In genomic region chr1:130515316-130515715, GRCm38 (mm10) we compare ENCODE assay signal across 17 mouse cellular contexts. TPM values are rescaled to one million over a fixed set of nuclear protein-coding genes. Genes with fewer than 3 reads are reported as not detected.
A peak's percentile ranks its signal among the peaks of the same experiment; 100 is the strongest.
DNase-seq lines count a peak whose midpoint lies in the region; ATAC-seq lines count a peak whose summit lies in the region.
"Had no signal": no experiment of that assay in that cellular context is flagged by ENCODE, and none has a peak within 500 bp of the region (broad histone marks: within the 10 kb centered on the region; RNA-seq: fewer than 3 reads in every experiment).

No protein-coding gene starts in this region.

- H3K4me2 ChIP-seq in lung, embryonic 16.5 days (ENCODE audit: low read depth, low read length), result no peak overlapping the region
- no peak overlapping the region for H3K4me2 ChIP-seq in midbrain, embryonic 15.5 days
- H3K4me2 ChIP-seq: hindbrain, embryonic 13.5 days had no signal

- H3K36me3 ChIP-seq in lung, embryonic 16.5 days (ENCODE audit: control insufficient read depth, insufficient read depth, low read length), result no peaks in the 10 kb centered on the region
- no peaks in the 10 kb centered on the region for H3K36me3 ChIP-seq in midbrain, embryonic 15.5 days (replicated peaks)
- H3K36me3 ChIP-seq: heart, embryonic 10.5 days; hindbrain, embryonic 13.5 days had no signal

- no peaks in the 10 kb centered on the region for H3K9me3 ChIP-seq in lung, embryonic 16.5 days (ENCODE audit: control insufficient read depth, low read length)
- no peaks in the 10 kb centered on the region for H3K9me3 ChIP-seq in midbrain, embryonic 15.5 days
- H3K9me3 ChIP-seq: heart, embryonic 10.5 days; hindbrain, embryonic 13.5 days had no signal

- no peak overlapping the region for H3K9ac ChIP-seq in lung, embryonic 16.5 days (ENCODE audit: low read length)
- H3K9ac ChIP-seq in midbrain, embryonic 15.5 days, result no peak overlapping the region
- H3K9ac ChIP-seq: hindbrain, embryonic 13.5 days had no signal

- no peak overlapping the region for H3K4me3 ChIP-seq in lung, embryonic 16.5 days (ENCODE audit: low read length)
- no peak overlapping the region for H3K4me3 ChIP-seq in midbrain, embryonic 15.5 days
- H3K4me3 ChIP-seq: heart, embryonic 10.5 days; hindbrain, embryonic 13.5 days had no signal

- peak; percentile 92 for DNase-seq in heart, adult 11 months
- no peak for DNase-seq in heart, postnatal 25 days (ENCODE audit: low spot score)
- no peak for DNase-seq in lung, postnatal 36 days
- DNase-seq in retina, postnatal 1 day, result peak; percentile 20
- no peak for DNase-seq in frontal cortex, postnatal 14 days (ENCODE audit: low spot score in 2 of 2)
- DNase-seq: adrenal gland, postnatal 14 days; cerebellum, adult 11-12 months; cerebellum, adult 9-10 months; cerebellum, postnatal 25 days; gastrocnemius, postnatal 10 days had no signal

- no peak overlapping the region for H3K27ac ChIP-seq in lung, embryonic 16.5 days (ENCODE audit: low read length)
- H3K27ac ChIP-seq in midbrain, embryonic 15.5 days, result no peak overlapping the region
- H3K27ac ChIP-seq: heart, embryonic 10.5 days; hindbrain, embryonic 13.5 days had no signal

- ATAC-seq in lung, embryonic 16.5 days (ENCODE audit: low read depth), result peak; percentile 29; the same call in 1 of the 2 replicates
- no peak for ATAC-seq in midbrain, embryonic 15.5 days (replicated peaks)
- ATAC-seq: activated CD4-positive, CD25-positive, alpha-beta regulatory T cell, adult 4 months; forebrain, embryonic 14.5 days; Patski had no signal

- intact Hi-C loops in heart, postnatal 25 days (cut with DNase I), result no loop called here

- peaks cover 18% of the 10 kb centered on the region for H3K4me1 ChIP-seq in lung, embryonic 16.5 days (replicated peaks; ENCODE audit: control insufficient read depth, insufficient read depth, low read length)
- no peaks in the 10 kb centered on the region for H3K4me1 ChIP-seq in midbrain, embryonic 15.5 days
- H3K4me1 ChIP-seq: hindbrain, embryonic 13.5 days had no signal

- no peaks in the 10 kb centered on the region for H3K27me3 ChIP-seq in lung, embryonic 16.5 days (ENCODE audit: control insufficient read depth, insufficient read depth, low read depth, low read length)
- no peaks in the 10 kb centered on the region for H3K27me3 ChIP-seq in midbrain, embryonic 15.5 days (replicated peaks)
- H3K27me3 ChIP-seq: hindbrain, embryonic 13.5 days; Patski had no signal

- 69% methylated on average over 6 of the region's 6 CpGs for WGBS in lung, embryonic 16.5 days
- 80% methylated on average over 6 of the region's 6 CpGs for WGBS in midbrain, embryonic 15.5 days

RNA-seq across cellular contexts. Expression of gene Cd55, which starts 52.8 kb away (rescaled TPM):
- total RNA-seq in heart, postnatal 25 days (2021), result 10 to 100 TPM in 1 of 2 experiments, 1 to 10 TPM in 1; 9.1 to 10.7 TPM
- 25.9 and 26.3 TPM in 2 replicates for polyA plus RNA-seq in lung, embryonic 16.5 days (2015; fragmentation: Nextera tagmentation; extraction: Ambion mirVana)
- 8.7 and 11.4 TPM in 2 replicates for polyA plus RNA-seq in midbrain, embryonic 15.5 days (2015; fragmentation: Nextera tagmentation; extraction: Ambion mirVana)

Comparison
In these comparisons a context has a peak if more than half of its experiments do, and no peak if none do; other contexts are left out.
1. DNase-seq: peak in heart, adult 11 months (single experiment) and retina, postnatal 1 day (single experiment); none in heart, postnatal 25 days (single experiment), lung, postnatal 36 days (single experiment) and frontal cortex, postnatal 14 days (0 of 2).